Mouse (Mus musculus) monocyte, adult 5-6 weeks (primary cell): ENCODE data around the gene Ddx42. TPM values are rescaled to one million over a fixed set of nuclear protein-coding genes. Genes with fewer than 3 reads are reported as not detected.

Experiments
- ATAC-seq: fragments of 153-309, 156-312 bp; replicated peaks from 2 replicates; pipeline ENCODE4 v1.8.0; 2017; ENCODE audit warnings: mild to moderate bottlenecking; ENCODE audit not compliant: low TSS enrichment, insufficient number of reproducible peaks, severe bottlenecking, poor library complexity, low FRiP score
- total RNA-seq: library from RNA; stranded (forward); fragments of 200-1000, 200-491, 200-594 nt; gene quantifications from 3 replicates; pipeline ENCODE4 v1.2.3, GENCODE M21; 2017

Ddx42 gene
- 90.8 to 119 TPM (median 99.4 TPM) in 3 replicates for total RNA-seq

GRCm38 (mm10) chr11:106216730-106217490 is at the start of gene Ddx42:
Ddx42 (plus strand) TSS chr11:106216926.
- peak; percentile 82 for ATAC-seq

DNA sequence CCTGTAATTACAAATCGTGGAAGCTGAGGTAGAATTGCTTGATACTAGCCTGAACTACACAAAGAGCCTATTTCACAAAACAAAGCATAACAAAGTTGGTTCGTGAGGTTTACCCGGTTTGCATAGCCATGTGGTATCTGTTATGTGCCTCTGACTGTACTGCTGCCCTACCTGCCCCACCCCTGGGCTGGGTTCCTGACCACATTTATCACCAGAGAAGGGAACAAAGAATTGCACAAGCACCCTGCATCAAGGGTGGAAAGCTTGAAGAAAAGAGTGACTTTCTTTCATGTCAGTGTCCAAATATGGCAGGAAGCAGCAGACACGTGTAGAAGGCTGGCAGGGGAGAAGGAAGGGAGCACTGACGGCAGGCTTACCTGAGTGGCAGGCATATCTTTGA is 49.3 kb upstream of the Ddx42 start:
- ATAC-seq = peak; percentile 85

GRCm38 (mm10) chr11:106170807-106171206 is 45.9 kb upstream of the Ddx42 start:
- ATAC-seq = no peak

- ATAC-seq = 0 out of 2 replicates have a peak, but pooled peaks have one; percentile 40
These were observed 43.5 kb upstream of the Ddx42 start for GRCm38 (mm10) chr11:106173228-106173627.

DNA sequence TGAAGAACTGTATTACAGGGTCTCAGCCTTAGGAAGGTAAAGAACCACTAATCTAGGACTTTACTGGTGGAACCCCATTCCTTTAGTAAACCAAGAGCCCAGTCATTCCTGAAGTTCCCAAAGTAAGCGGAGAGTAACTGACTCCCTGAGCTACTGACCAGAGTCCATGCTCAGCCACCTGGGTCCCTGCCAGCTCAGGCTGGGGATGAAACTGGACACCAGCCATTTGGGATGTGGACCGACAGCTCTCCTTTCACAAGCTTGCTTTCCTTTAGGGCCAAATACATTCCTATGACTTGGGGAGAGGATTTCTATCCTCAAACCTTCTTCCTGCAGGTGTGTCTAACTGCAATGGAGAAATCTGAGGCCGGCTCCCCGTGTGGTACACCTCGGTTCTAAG is 42.4 kb upstream of the Ddx42 start:
- no peak for ATAC-seq

- no peak for ATAC-seq
These were observed 41.6 kb upstream of the Ddx42 start for GRCm38 (mm10) chr11:106175081-106175480.

DNA sequence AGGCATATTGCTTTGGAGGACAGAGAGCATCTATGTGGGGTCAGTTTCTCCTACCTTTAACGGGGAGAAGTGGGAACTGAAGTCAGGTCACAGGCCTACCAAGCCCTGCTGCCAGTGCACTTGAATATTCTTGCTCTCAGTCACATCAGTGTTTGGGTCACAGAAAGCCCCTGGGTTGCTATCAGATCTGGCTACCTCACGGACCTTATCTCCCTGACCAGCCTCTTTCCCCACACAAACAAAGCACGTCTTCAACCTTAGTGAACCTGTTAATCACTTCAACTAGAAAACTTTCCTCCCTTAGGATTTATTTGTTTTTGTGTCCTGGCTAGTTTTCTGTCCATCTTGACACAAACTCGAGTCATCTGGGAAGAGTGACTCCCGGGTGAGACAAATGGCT is 40.4 kb upstream of the Ddx42 start:
- no peak for ATAC-seq

- 0 out of 2 replicates have a peak, but pooled peaks have one; percentile 10 for ATAC-seq
These were observed 38.5 kb upstream of the Ddx42 start for GRCm38 (mm10) chr11:106178036-106178782.

- ATAC-seq = no peak
These were observed 36.8 kb upstream of the Ddx42 start for GRCm38 (mm10) chr11:106179711-106180448.

- ATAC-seq = no peak
These were observed 36.3 kb upstream of the Ddx42 start for GRCm38 (mm10) chr11:106180449-106180801.

GRCm38 (mm10) chr11:106187326-106187725 is 29.4 kb upstream of the Ddx42 start:
- no peak for ATAC-seq

GRCm38 (mm10) chr11:106191716-106192115 is 25.0 kb upstream of the Ddx42 start:
- no peak for ATAC-seq

DNA sequence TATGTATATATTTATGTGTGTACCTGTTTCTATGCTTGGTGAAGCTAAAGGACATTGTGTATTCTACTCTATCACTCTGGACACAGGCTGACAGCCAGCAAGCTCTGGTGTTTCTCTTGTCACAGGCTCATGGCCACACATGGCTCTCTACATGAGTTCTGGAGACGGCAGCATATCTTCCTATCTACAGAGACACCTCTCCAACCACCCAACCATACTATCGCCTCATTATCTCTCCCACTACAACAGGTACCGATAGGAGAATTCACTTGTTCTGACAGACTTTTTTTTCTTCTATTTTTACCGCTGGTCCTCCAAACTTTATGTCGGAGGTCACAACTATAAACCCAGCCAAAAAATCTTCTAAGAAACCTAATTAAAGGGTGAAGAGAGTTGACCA is 24.5 kb upstream of the Ddx42 start:
- no peak for ATAC-seq

GRCm38 (mm10) chr11:106192657-106193370 is 23.9 kb upstream of the Ddx42 start:
- peak; percentile 32; the same call in 1 of the 2 replicates for ATAC-seq

DNA sequence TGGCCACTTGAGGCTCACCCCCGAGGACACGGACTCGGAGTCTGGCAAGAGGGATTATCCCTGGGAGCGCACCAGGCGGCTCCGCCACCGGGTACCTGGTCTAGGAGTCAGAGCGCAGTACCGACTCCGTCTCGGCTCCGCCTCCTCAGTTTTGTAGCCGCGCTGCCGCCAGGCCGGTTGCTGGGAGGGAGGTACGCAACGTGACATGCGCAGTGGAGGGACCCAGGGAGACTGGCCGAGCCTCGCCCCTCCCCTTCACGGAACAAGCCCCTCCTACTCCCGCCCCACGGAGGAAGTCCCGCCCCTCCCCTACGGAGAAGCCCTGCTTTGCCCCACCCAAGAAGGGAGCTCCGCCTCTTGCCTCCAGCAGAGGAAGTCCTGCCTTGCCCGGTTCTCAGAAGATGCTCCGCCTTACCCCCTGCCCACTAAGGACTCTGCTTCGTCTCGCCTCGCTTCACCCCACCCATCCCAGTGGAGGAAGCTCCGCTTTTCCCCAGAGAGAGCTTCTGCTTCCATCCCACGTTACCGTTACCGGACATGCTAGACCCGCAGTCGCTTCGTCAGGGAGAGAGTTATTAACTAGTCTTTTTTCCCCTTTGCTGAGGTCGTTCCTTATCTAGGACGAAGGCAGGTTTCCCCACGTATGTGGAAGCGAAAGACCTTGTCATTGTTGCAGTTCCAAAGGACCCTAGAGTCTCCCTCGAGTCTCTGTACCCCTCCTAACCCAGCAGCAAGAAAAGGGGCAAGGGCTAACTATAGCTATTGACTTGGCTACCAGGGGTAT is 23.2 kb upstream of the Ddx42 start:
- ATAC-seq = peak; percentile 94

- no peak for ATAC-seq
These were observed 22.6 kb upstream of the Ddx42 start for GRCm38 (mm10) chr11:106194155-106194541.

- no peak for ATAC-seq
These were observed 21.8 kb upstream of the Ddx42 start for GRCm38 (mm10) chr11:106194891-106195290.

DNA sequence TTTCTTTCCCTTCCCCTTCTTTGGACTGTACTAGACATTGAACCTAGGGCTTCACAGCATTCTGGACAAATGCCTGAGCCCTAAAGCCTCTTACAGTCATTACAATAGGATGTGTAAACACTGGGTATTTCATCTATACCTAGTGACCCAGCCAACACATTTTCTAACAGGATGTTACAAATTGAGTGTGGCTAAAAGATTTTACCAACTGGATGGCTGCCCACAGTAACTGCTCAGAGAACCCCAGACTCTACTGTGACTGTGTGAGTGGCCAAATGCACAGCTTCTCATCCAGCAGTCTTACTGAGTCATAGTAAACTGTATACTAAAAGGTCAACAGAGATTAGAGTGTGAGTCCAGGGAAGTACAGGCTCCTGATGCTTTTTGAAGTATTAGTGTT is 21.4 kb upstream of the Ddx42 start:
- no peak for ATAC-seq
